Mouse (Mus musculus) testis, adult 2 months (tissue): Measurements from ENCODE around the gene Uqcrc1. TPM values are rescaled to one million over a fixed set of nuclear protein-coding genes. Genes with fewer than 3 reads are reported as not detected.

ENCODE experiments used
- H3K27ac ChIP-seq: fragments of 200-500 bp; 2 replicates; pipeline ENCODE4 v1.5.1; 2012; ENCODE audit warnings: low read depth, low read length; ENCODE audit not compliant: control insufficient read depth, insufficient read depth
- H3K27me3 ChIP-seq: fragments of 200-500 bp; 2 replicates; pipeline ENCODE4 v1.6.1; 2012; ENCODE audit warnings: mild to moderate bottlenecking, low read length, moderate library complexity; ENCODE audit not compliant: control insufficient read depth, insufficient read depth
- H3K36me3 ChIP-seq: fragments of 200-500 bp; 2 replicates; pipeline ENCODE4 v1.6.1; 2012; ENCODE audit warnings: mild to moderate bottlenecking, low read length; ENCODE audit not compliant: control insufficient read depth, insufficient read depth
- H3K4me1 ChIP-seq: fragments of 200-500 bp; 2 replicates; pipeline ENCODE4 v1.6.1; 2012; ENCODE audit warnings: low read length; ENCODE audit not compliant: control insufficient read depth, insufficient read depth
- H3K4me3 ChIP-seq: fragments of 200-500 bp; 2 replicates; pipeline ENCODE4 v1.5.1; 2012; ENCODE audit warnings: low read depth, mild to moderate bottlenecking, low read length, moderate library complexity, mixed read lengths; ENCODE audit not compliant: control insufficient read depth
- CTCF ChIP-seq: fragments of 200-500 bp; IDR thresholded peaks from 2 replicates; pipeline ENCODE4 v1.5.1; 2012; ENCODE audit warnings: low read depth, mild to moderate bottlenecking, inconsistent platforms, low read length, moderate library complexity; ENCODE audit not compliant: control insufficient read depth, insufficient read depth, insufficient replicate concordance
- POLR2A ChIP-seq: fragments of 200-500 bp; IDR thresholded peaks from 2 replicates; pipeline ENCODE4 v1.6.1; 2012; ENCODE audit warnings: low read depth, mild to moderate bottlenecking, inconsistent platforms, low read length, moderate library complexity; ENCODE audit not compliant: control insufficient read depth
- polyA plus RNA-seq: library from polyadenylated mRNA; depleted of rRNA; stranded (reverse); fragments of >200 nt; gene quantifications from 2 replicates; pipeline ENCODE4 v1.2.3, GENCODE M21; 2012; rRNA removed

The Uqcrc1 gene
- polyA plus RNA-seq: 432 and 464 TPM in 2 replicates

- Histone ChIP-seq H3K4me1 (no peaks in the 10 kb centered on the region), H3K36me3 (no peaks in the 10 kb centered on the region), H3K4me3 (peak within 1 kb of the TSS; percentile 76), H3K27me3 (no peaks in the 10 kb centered on the region), H3K27ac (peak within 1 kb of the TSS; percentile 51)
- TF ChIP-seq POLR2A (peak; percentile 95), CTCF (peak; percentile 95)
These were observed at the start of gene Uqcrc1 for GRCm38 (mm10) chr9:108936418-108937364. Uqcrc1 (plus strand) TSS chr9:108936633.

GRCm38 (mm10) chr9:108912308-108912707 is 24.1 kb upstream of the Uqcrc1 start:
- no peaks in the 10 kb centered on the region for H3K36me3 ChIP-seq
- H3K4me1 ChIP-seq: peaks cover 19% of the 10 kb centered on the region
- H3K27me3 ChIP-seq: no peaks in the 10 kb centered on the region
- no peak for TF ChIP-seq CTCF
- no peak for TF ChIP-seq POLR2A
- no peak overlapping the region for H3K27ac ChIP-seq
- no peak overlapping the region for H3K4me3 ChIP-seq

- H3K36me3 ChIP-seq: no peaks in the 10 kb centered on the region
- peaks cover 19% of the 10 kb centered on the region for H3K4me1 ChIP-seq
- H3K27me3 ChIP-seq: no peaks in the 10 kb centered on the region
- no peak for TF ChIP-seq CTCF
- no peak for TF ChIP-seq POLR2A
- H3K4me3 ChIP-seq: peak overlapping the region; percentile 63
- no peak overlapping the region for H3K27ac ChIP-seq
These were observed 23.3 kb upstream of the Uqcrc1 start for GRCm38 (mm10) chr9:108913161-108913560.

GRCm38 (mm10) chr9:108913621-108914020 is 22.8 kb upstream of the Uqcrc1 start:
- Histone ChIP-seq H3K4me1 (peaks cover 19% of the 10 kb centered on the region), H3K27ac (no peak overlapping the region), H3K4me3 (peak overlapping the region; percentile 63), H3K36me3 (no peaks in the 10 kb centered on the region), H3K27me3 (no peaks in the 10 kb centered on the region)
- no peak for TF ChIP-seq CTCF
- no peak for TF ChIP-seq POLR2A

GRCm38 (mm10) chr9:108914491-108914890 is 21.9 kb upstream of the Uqcrc1 start, which contains the start of gene Tmem89:
Tmem89 (plus strand) TSS chr9:108914619.
- peak; percentile 57; the same call in 1 of the 2 replicates for TF ChIP-seq POLR2A
- TF ChIP-seq CTCF: no peak
- Histone ChIP-seq H3K4me3 (peak within 1 kb of the TSS; percentile 78), H3K4me1 (peaks cover 19% of the 10 kb centered on the region), H3K27me3 (no peaks in the 10 kb centered on the region), H3K27ac (peak within 1 kb of the TSS; percentile 61), H3K36me3 (no peaks in the 10 kb centered on the region)

GRCm38 (mm10) chr9:108925897-108926296 is 10.5 kb upstream of the Uqcrc1 start:
- H3K36me3 ChIP-seq: no peaks in the 10 kb centered on the region
- H3K4me3 ChIP-seq: no peak overlapping the region

GRCm38 (mm10) chr9:108928424-108928823 is 8.0 kb upstream of the Uqcrc1 start:
- no peak overlapping the region for H3K27ac ChIP-seq
- H3K27me3 ChIP-seq: no peaks in the 10 kb centered on the region
- no peaks in the 10 kb centered on the region for H3K36me3 ChIP-seq
- H3K4me3 ChIP-seq: no peak overlapping the region
- TF ChIP-seq POLR2A: no peak
- TF ChIP-seq CTCF: no peak
- H3K4me1 ChIP-seq: no peaks in the 10 kb centered on the region

More at GRCm38 (mm10) chr9:108925897-108926296, 10.5 kb upstream of the Uqcrc1 start:
- no peak overlapping the region for H3K27ac ChIP-seq
- TF ChIP-seq CTCF (no peak), POLR2A (no peak)
- H3K27me3 ChIP-seq: no peaks in the 10 kb centered on the region
- H3K4me1 ChIP-seq: no peaks in the 10 kb centered on the region
